Mouse (Mus musculus) heart, embryonic 14.5 days (tissue): ENCODE measurements at regions not wholly inside any gene's neighbourhood (a gene's known extent, or its start where the extent isn't known, plus 50 kb on each side); places are given as distances from the start of the nearest gene placed in this dataset.
A peak's percentile ranks its signal among the peaks of the same experiment; 100 is the strongest.

Experiments used
- ATAC-seq: fragments of 200-750 bp; cut with Nextera tagmentation; 2 replicates; pipeline ENCODE4 v1.8.0; 2017; ENCODE audit warnings: low read depth, moderate TSS enrichment; ENCODE audit not compliant: insufficient number of reproducible peaks, insufficient read depth, low FRiP score
- H3K27ac ChIP-seq, 2 experiments: fragments of 200-500 bp in 1 of 2; fragments of 300-500 bp in 1 of 2; sonication (generic) in 1 of 2; replicated peaks in 1 of 2; 2 replicates each; pipeline ENCODE4 v1.5.1; 2012 to 2014; ENCODE audit warnings: low read depth in 2 of 2, low read length in 2 of 2, control low read depth in 1 of 2, mild to moderate bottlenecking in 1 of 2, mixed read lengths in 1 of 2; ENCODE audit not compliant: control insufficient read depth in 1 of 2, insufficient read depth in 1 of 2
- H3K27me3 ChIP-seq: fragments of 300-500 bp; sonication (generic); 2 replicates; pipeline ENCODE4 v1.6.1; 2014; ENCODE audit warnings: mild to moderate bottlenecking, low read length, control low read depth; ENCODE audit not compliant: control insufficient read depth, insufficient read depth
- H3K36me3 ChIP-seq: fragments of 300-500 bp; sonication (generic); 2 replicates; pipeline ENCODE4 v1.6.1; 2014; ENCODE audit warnings: mild to moderate bottlenecking, control low read depth, low read length, mixed read lengths; ENCODE audit not compliant: control insufficient read depth, insufficient read depth
- H3K4me1 ChIP-seq, 2 experiments: fragments of 200-500 bp in 1 of 2; fragments of 300-500 bp in 1 of 2; sonication (generic) in 1 of 2; 2 replicates each; pipeline ENCODE4 v1.6.1; 2012 to 2014; ENCODE audit warnings: low read length in 2 of 2, control low read depth in 1 of 2, mixed read lengths in 1 of 2; ENCODE audit not compliant: control insufficient read depth in 2 of 2, insufficient read depth in 2 of 2
- H3K4me2 ChIP-seq: fragments of 300-500 bp; sonication (generic); 2 replicates; pipeline ENCODE4 v1.6.1; 2014; ENCODE audit warnings: mild to moderate bottlenecking, low read length
- H3K4me3 ChIP-seq, 2 experiments: fragments of 200-500 bp in 1 of 2; fragments of 300-500 bp in 1 of 2; sonication (generic) in 1 of 2; 2 replicates each; pipeline ENCODE4 v1.5.1; 2012 to 2014; ENCODE audit warnings: low read length in 2 of 2, mild to moderate bottlenecking in 2 of 2, control low read depth in 1 of 2, low read depth in 1 of 2, moderate library complexity in 1 of 2; ENCODE audit not compliant: control insufficient read depth in 1 of 2, insufficient read depth in 1 of 2
- H3K9ac ChIP-seq: fragments of 300-500 bp; sonication (generic); 2 replicates; pipeline ENCODE4 v1.6.1; 2014; ENCODE audit warnings: mild to moderate bottlenecking, low read length
- H3K9me3 ChIP-seq: fragments of 300-500 bp; sonication (generic); 2 replicates; pipeline ENCODE4 v1.6.1; 2016; ENCODE audit warnings: low read length, control low read depth; ENCODE audit not compliant: control insufficient read depth
- WGBS: fragments of 180-500 bp; shearing (Covaris S2); extraction: QIAGEN DNeasy Blood & Tissue Kit; methylation state at CpG from one replicate; pipeline ENCODE4 v1.1.7; 2014; 5-methylcytosine and 5-hydroxymethylcytosine counted together

DNA sequence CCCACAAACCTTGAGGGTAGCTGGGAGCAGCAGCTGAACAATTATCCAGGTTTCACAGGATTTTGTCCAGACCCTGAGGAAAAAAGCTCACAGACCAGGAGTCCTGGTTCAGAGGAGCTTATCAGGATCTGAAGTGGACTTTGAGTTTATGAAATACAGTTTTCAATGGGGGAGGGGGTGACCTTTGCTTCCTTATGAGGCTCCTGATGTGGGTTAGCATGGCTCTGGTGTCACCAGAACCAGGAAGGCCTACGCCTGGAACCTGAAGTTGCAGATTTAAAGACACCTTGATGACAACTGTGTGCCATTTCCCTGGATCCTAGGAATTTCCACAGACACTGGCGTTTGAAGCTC, 364.7 kb downstream of the Btg1 start:
- H3K27me3 ChIP-seq, result no peaks in the 10 kb centered on the region
- no peak overlapping the region for H3K4me2 ChIP-seq
- no peaks in the 10 kb centered on the region for H3K36me3 ChIP-seq
- no peaks in the 10 kb centered on the region for H3K4me1 ChIP-seq
- 74% methylated on average over 2 of the region's 2 CpGs for WGBS
- H3K9ac ChIP-seq, result no peak overlapping the region
- no peak overlapping the region for H3K4me3 ChIP-seq
- no peak for ATAC-seq
- no peaks in the 10 kb centered on the region for H3K9me3 ChIP-seq
- no peak overlapping the region for H3K27ac ChIP-seq

DNA sequence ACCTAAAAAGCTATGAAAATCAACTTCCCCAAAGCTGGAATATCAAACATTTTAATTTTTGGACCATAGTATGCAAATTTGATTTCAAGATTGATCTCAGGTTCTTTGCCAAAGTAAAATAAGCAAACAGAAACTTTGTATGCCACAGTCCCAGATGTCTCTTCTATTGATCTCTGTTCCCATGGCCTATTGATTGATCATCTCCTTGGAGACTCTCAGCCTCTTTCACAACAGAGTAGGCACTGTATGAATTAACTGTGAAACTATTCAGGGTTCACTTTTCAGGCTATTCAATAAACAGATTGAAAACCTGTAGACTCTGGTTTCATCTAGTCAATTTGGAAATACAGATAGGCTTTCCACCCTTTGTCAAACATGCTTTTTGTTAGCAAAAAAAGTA, 384.1 kb downstream of the Btg1 start:
- no peak for ATAC-seq

DNA sequence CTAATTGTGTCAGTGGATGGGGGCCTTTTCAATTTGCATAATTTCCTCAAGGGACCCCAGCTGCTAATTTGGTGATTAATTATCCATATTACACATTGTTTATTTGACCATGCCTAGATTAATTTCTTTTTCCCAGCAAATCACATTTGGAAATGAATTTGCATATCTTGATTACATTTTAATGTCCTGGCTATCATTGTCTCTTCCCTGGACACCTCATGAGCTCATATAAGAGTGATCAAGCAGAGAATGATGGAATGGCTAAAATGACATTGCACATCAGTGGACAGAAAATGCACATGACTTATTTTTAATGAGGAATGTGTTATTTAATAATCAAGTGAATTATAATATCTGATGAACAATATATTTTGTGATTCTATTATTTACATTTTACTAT, 392.1 kb downstream of the Btg1 start:
- H3K4me1 ChIP-seq, result no peaks in the 10 kb centered on the region
- no peaks in the 10 kb centered on the region for H3K9me3 ChIP-seq
- H3K9ac ChIP-seq, result no peak overlapping the region
- no peaks in the 10 kb centered on the region for H3K36me3 ChIP-seq
- no peak overlapping the region for H3K4me2 ChIP-seq
- H3K27me3 ChIP-seq, result no peaks in the 10 kb centered on the region
- no peak overlapping the region for H3K27ac ChIP-seq
- no peak overlapping the region for H3K4me3 ChIP-seq
- ATAC-seq, result no peak

More for the DNA sequence above, 384.1 kb downstream of the Btg1 start:
- no peak overlapping the region for H3K4me3 ChIP-seq
- H3K36me3 ChIP-seq, result no peaks in the 10 kb centered on the region
- no peak overlapping the region for H3K27ac ChIP-seq
- H3K4me1 ChIP-seq, result no peaks in the 10 kb centered on the region
- no peak overlapping the region for H3K4me2 ChIP-seq
- no peaks in the 10 kb centered on the region for H3K27me3 ChIP-seq
- H3K9me3 ChIP-seq, result no peaks in the 10 kb centered on the region
- H3K9ac ChIP-seq, result no peak overlapping the region

DNA sequence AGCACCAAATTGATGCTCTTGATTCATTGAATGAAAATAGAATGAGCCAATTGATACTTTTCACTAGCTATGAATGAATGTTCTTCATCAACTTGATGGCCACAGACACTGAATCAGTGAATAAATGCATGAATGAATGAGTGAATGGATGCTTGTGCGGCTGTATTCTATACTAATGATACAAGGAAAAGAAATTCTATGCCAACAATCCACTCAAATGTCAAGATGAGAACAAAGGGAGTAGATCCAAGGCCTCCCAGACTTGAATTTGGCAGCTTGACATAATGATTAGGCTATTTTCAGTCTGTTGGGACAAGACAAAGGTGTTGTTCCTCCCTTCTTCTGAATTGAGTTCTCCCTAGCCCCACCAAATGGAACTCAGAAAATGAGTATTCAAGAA, 393.1 kb downstream of the Btg1 start:
- no peaks in the 10 kb centered on the region for H3K36me3 ChIP-seq
- no peaks in the 10 kb centered on the region for H3K9me3 ChIP-seq
- H3K9ac ChIP-seq, result no peak overlapping the region
- no peak overlapping the region for H3K4me3 ChIP-seq
- H3K27me3 ChIP-seq, result no peaks in the 10 kb centered on the region
- 84% methylated on average over 1 of the region's 1 CpGs for WGBS
- ATAC-seq, result no peak
- H3K4me1 ChIP-seq, result no peaks in the 10 kb centered on the region
- H3K27ac ChIP-seq, result no peak overlapping the region
- H3K4me2 ChIP-seq, result no peak overlapping the region

DNA sequence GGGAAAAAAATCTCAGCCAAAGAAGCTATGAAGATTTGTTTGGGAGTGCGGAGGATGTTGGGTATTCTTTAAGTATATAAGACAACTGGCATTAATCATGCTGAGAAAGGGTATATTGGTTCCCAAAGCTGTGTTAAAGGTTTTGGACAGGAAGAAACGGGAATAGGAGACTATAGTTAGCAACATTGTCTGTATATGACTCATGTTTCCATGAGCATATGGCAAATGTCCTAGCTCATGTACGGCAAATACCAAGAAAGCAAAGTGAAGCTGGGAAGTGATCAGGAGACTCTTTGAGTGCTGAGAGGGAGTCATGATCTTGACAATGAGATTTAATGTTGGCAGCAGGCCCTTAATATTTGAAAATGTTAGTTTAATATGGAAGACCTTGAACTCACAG, 401.8 kb downstream of the Btg1 start:
- H3K36me3 ChIP-seq, result no peaks in the 10 kb centered on the region
- H3K4me3 ChIP-seq, result no peak overlapping the region
- no peak overlapping the region for H3K9ac ChIP-seq
- no peaks in the 10 kb centered on the region; a peak in 1 of 4 replicates for H3K4me1 ChIP-seq
- H3K27ac ChIP-seq, result no peak overlapping the region
- no peaks in the 10 kb centered on the region for H3K27me3 ChIP-seq
- 58% methylated on average over 3 of the region's 3 CpGs for WGBS
- H3K4me2 ChIP-seq, result no peak overlapping the region
- ATAC-seq, result no peak
- H3K9me3 ChIP-seq, result no peaks in the 10 kb centered on the region

DNA sequence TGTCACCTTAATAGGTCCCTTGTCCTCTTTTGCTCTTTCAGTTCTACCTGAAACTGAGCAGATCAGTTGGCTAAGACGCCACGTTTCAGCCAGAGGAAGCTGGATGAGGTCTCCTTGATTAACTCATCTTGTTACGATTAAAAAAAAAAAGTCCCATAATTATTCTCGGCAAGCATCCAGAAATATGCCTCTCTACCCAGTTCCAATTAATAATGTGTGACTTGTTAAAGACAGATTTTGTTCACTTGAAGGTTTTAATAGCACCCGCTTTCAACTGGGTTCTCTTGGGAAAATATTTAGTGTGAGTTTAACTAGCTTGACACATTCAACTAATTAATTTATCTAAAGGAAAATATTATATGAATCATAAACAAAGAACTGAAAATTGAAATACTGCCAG, 412.0 kb downstream of the Btg1 start:
- Histone ChIP-seq H3K36me3 (no peaks in the 10 kb centered on the region), H3K4me3 (no peak overlapping the region), H3K27me3 (no peaks in the 10 kb centered on the region), H3K4me1 (no peaks in the 10 kb centered on the region), H3K9me3 (no peaks in the 10 kb centered on the region), H3K9ac (no peak overlapping the region), H3K4me2 (no peak overlapping the region), H3K27ac (no peak overlapping the region)
- WGBS, result 89% methylated on average over 5 of the region's 5 CpGs
- no peak for ATAC-seq

DNA sequence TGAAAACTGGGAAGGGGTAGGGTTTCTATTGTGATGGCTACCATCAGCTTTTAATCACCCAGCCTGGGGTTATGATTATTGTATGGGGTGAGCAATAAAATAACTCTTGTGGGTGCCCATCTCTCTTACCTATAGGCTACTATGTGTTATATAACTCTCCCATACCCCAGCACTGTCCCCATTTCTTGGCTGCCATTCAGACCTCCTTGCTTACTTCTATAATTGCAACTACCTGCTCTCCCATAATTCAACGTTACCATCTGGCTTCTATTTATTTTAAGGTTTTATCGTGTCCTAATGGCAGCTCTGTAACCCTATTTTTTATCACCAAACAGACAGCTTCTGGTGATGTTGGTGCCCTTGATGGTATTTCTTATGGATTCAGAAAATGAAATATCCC, 414.2 kb downstream of the Btg1 start:
- H3K4me1 ChIP-seq, result peaks cover 9 to 11% of the 10 kb centered on the region in 2 experiments
- no peak for ATAC-seq
- H3K36me3 ChIP-seq, result no peaks in the 10 kb centered on the region
- no peak overlapping the region for H3K4me2 ChIP-seq
- no peak overlapping the region for H3K27ac ChIP-seq
- no peaks in the 10 kb centered on the region for H3K9me3 ChIP-seq
- 79% methylated on average over 2 of the region's 2 CpGs for WGBS
- H3K4me3 ChIP-seq, result no peak overlapping the region
- no peak overlapping the region for H3K9ac ChIP-seq
- H3K27me3 ChIP-seq, result no peaks in the 10 kb centered on the region

DNA sequence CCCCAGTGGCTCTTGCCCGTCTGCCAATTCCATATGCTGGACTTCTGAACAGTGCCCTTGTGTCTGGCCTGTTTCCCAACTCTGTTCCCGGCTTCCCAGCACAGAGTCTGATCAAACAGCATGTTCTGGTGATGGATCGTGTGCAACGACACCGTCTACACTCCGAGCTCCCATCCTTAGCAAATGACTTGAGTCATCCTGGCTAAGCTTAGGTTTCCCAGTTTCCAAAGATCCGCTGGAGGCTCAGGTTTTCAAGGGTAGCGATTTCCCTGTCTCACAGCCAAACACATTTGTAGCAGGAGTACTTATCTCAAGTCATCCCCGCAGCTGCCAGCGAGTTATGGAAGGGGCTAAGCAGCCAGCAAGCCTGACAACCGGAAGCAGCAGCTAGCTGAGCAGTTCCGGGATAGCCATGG, 418.6 kb downstream of the Btg1 start:
- H3K4me2 ChIP-seq, result peak overlapping the region; percentile 46
- H3K9ac ChIP-seq, result no peak overlapping the region; the same call in 1 of the 2 replicates

More for the DNA sequence above, 418.6 kb downstream of the Btg1 start:
- peaks cover 9 to 13% of the 10 kb centered on the region in 2 experiments for H3K4me1 ChIP-seq
- H3K36me3 ChIP-seq, result no peaks in the 10 kb centered on the region
- peak overlapping the region; percentile 4 to 5; a peak in 3 of 4 replicates for H3K4me3 ChIP-seq
- H3K27ac ChIP-seq, result peak overlapping the region; percentile 46 to 55
- H3K27me3 ChIP-seq, result no peaks in the 10 kb centered on the region
- no peak; the same call in 1 of the 2 replicates for ATAC-seq
- no peaks in the 10 kb centered on the region for H3K9me3 ChIP-seq
- 29% methylated on average over 12 of the region's 12 CpGs for WGBS
